Mouse (Mus musculus) CH12.LX (cell line): ENCODE data around the gene Pcgf6. TPM values are rescaled to one million over a fixed set of nuclear protein-coding genes. Genes with fewer than 3 reads are reported as not detected.

Experiments used
- DNase-seq: peaks from one replicate; pipeline ENCODE4 v3.0.0-alpha.2; 2013; ENCODE audit errors: extremely low read depth
- H3K27ac ChIP-seq: 2 replicates; pipeline ENCODE4 v1.5.1; 2012; ENCODE audit warnings: low read depth, mild to moderate bottlenecking, control low read depth, moderate library complexity; ENCODE audit not compliant: insufficient read depth
- H3K27me3 ChIP-seq: replicated peaks from 2 replicates; pipeline ENCODE3; 2012; ENCODE audit warnings: inconsistent platforms
- H3K36me3 ChIP-seq, 2 experiments: replicated peaks in 1 of 2; 2 replicates each; pipeline versions ENCODE3 to v1.6.1; 2012; ENCODE audit warnings: inconsistent platforms in 1 of 2, low read length in 1 of 2, mild to moderate bottlenecking in 1 of 2, mixed read lengths in 1 of 2, moderate library complexity in 1 of 2; ENCODE audit not compliant: control insufficient read depth in 1 of 2, insufficient read depth in 1 of 2
- H3K4me1 ChIP-seq, 2 experiments: 2 replicates each; pipeline ENCODE4 v1.6.1; 2012; ENCODE audit warnings: inconsistent platforms in 1 of 2, moderate library complexity in 1 of 2; ENCODE audit not compliant: insufficient read depth in 2 of 2, control insufficient read depth in 1 of 2
- H3K4me2 ChIP-seq: 2 replicates; pipeline ENCODE4 v1.6.1; 2012; ENCODE audit warnings: low read depth, mild to moderate bottlenecking, control low read depth; ENCODE audit not compliant: poor library complexity, insufficient read depth, severe bottlenecking
- H3K4me3 ChIP-seq, 3 experiments: fragments of 150-350 bp in 1 of 3; sonication (generic) in 1 of 3; replicated peaks in 1 of 3; 2 replicates each; pipeline versions ENCODE3 to v1.5.1; 2011 to 2012; ENCODE audit warnings: low read depth in 2 of 3, low read length in 2 of 3, mild to moderate bottlenecking in 2 of 3, moderate library complexity in 2 of 3, control low read depth in 1 of 3, improper control_type of control experiment in 1 of 3, inconsistent platforms in 1 of 3, mixed read lengths in 1 of 3; ENCODE audit not compliant: poor library complexity in 1 of 3
- H3K79me2 ChIP-seq: replicated peaks from 2 replicates; pipeline ENCODE4 v1.6.1; 2012; ENCODE audit warnings: mild to moderate bottlenecking, moderate library complexity; ENCODE audit not compliant: control insufficient read depth, poor library complexity, insufficient read depth, severe bottlenecking; ENCODE audit errors: extremely low read depth
- H3K9ac ChIP-seq: 2 replicates; pipeline ENCODE4 v1.6.1; 2012; ENCODE audit warnings: low read depth, mild to moderate bottlenecking, control low read depth, moderate library complexity; ENCODE audit not compliant: insufficient read depth
- H3K9me3 ChIP-seq: replicated peaks from 2 replicates; pipeline ENCODE3; 2012; ENCODE audit warnings: low read length, inconsistent platforms, mixed read lengths
- CHD1 ChIP-seq: IDR thresholded peaks from 2 replicates; pipeline ENCODE4 v1.6.1; 2012; ENCODE audit warnings: low read depth, low read length, improper control_type of control experiment, inconsistent platforms
- CHD2 ChIP-seq: IDR thresholded peaks from 2 replicates; pipeline ENCODE4 v1.6.1; 2011; ENCODE audit warnings: low read length, improper control_type of control experiment
- GABPA ChIP-seq: IDR thresholded peaks from 2 replicates; pipeline ENCODE4 v1.6.1; 2012; ENCODE audit warnings: low read depth, low read length, improper control_type of control experiment, inconsistent platforms; ENCODE audit not compliant: insufficient replicate concordance
- HCFC1 ChIP-seq: IDR thresholded peaks from 2 replicates; pipeline ENCODE4 v1.6.1; 2012; ENCODE audit warnings: low read depth, mild to moderate bottlenecking, inconsistent platforms, low read length, improper control_type of control experiment
- JUND ChIP-seq: conservative IDR thresholded peaks from 2 replicates; pipeline ENCODE4 v1.6.1; 2011; ENCODE audit warnings: low read depth, low read length, improper control_type of control experiment
- KAT2A ChIP-seq: IDR thresholded peaks from 2 replicates; pipeline ENCODE4 v1.6.1; 2012; ENCODE audit warnings: low read length, improper control_type of control experiment, inconsistent platforms; ENCODE audit not compliant: insufficient replicate concordance
- MEF2A ChIP-seq: IDR thresholded peaks from 2 replicates; pipeline ENCODE4 v1.6.1; 2014; ENCODE audit warnings: low read depth, mild to moderate bottlenecking, inconsistent platforms, low read length, improper control_type of control experiment, borderline replicate concordance
- MXI1 ChIP-seq: IDR thresholded peaks from 2 replicates; pipeline ENCODE4 v1.6.1; 2011; ENCODE audit warnings: mild to moderate bottlenecking, low read depth, low read length, improper control_type of control experiment
- PAX5 ChIP-seq: IDR thresholded peaks from 2 replicates; pipeline ENCODE4 v1.6.1; 2012; ENCODE audit warnings: low read length, inconsistent platforms, mixed read lengths
- RCOR1 ChIP-seq: conservative IDR thresholded peaks from 2 replicates; pipeline ENCODE4 v1.6.1; 2012; ENCODE audit warnings: low read depth, mild to moderate bottlenecking, inconsistent platforms, low read length, improper control_type of control experiment
- TCF12 ChIP-seq: IDR thresholded peaks from 2 replicates; pipeline ENCODE4 v1.6.1; 2014; ENCODE audit warnings: low read depth, mild to moderate bottlenecking, inconsistent platforms, low read length, improper control_type of control experiment
- USF1 ChIP-seq: IDR thresholded peaks from 2 replicates; pipeline ENCODE4 v1.6.1; 2014; ENCODE audit warnings: low read depth, mild to moderate bottlenecking, inconsistent platforms, low read length, improper control_type of control experiment
- USF2 ChIP-seq: conservative IDR thresholded peaks from 2 replicates; pipeline ENCODE4 v1.6.1; 2011; ENCODE audit warnings: low read depth, low read length, improper control_type of control experiment
- ZC3H11A ChIP-seq: IDR thresholded peaks from 2 replicates; pipeline ENCODE4 v1.6.1; 2012; ENCODE audit warnings: low read depth, mild to moderate bottlenecking, inconsistent platforms, low read length, improper control_type of control experiment
- ZKSCAN1 ChIP-seq: IDR thresholded peaks from 2 replicates; pipeline ENCODE4 v1.6.1; 2012; ENCODE audit warnings: low read depth, inconsistent platforms, low read length, improper control_type of control experiment, borderline replicate concordance
- dilution Hi-C: fragments of 300-500 bp; cut with MboI; formaldehyde crosslinking; loops from 2 replicates; pipeline ENCODE4 v1.14.3; 2020; ENCODE audit warnings: low sequenced_read_pairs; ENCODE audit not compliant: extremely low pct_unique_long_range_greater_than_20kb, extremely low pct_ligation_motif_present
- in situ Hi-C: fragments of 300-500 bp; cut with MboI; formaldehyde crosslinking; loops from 3 replicates; pipeline ENCODE4 v1.14.3; 2019; ENCODE audit warnings: low sequenced_read_pairs, low pct_ligation_motif_present, low pct_unique_long_range_greater_than_20kb, mixed read lengths
- polyA plus RNA-seq: library from polyadenylated mRNA; unstranded; fragments of >175 nt; gene quantifications from 2 replicates; pipeline ENCODE4 v1.2.1, GENCODE M21; 2012; ENCODE audit warnings: low read depth; ENCODE audit not compliant: insufficient read length
- total RNA-seq, 2 experiments: library from RNA; depleted of rRNA; stranded (reverse); fragments of 300-350 nt in 1 of 2; fragments of >200 nt in 1 of 2; gene quantifications; 2 replicates each; pipeline ENCODE4 v1.2.3; 2012 to 2014

Pcgf6 gene
- total and polyA plus RNA-seq, 3 experiments = 17.3 to 43.8 (median 39.7) TPM

GRCm38 (mm10) chr19:47009420-47009819, 41.3 kb downstream of the Pcgf6 start:
- dilution Hi-C loops = no loop called here
- Histone ChIP-seq H3K4me3 (no peak overlapping the region), H3K27ac (no peak overlapping the region), H3K4me2 (no peak overlapping the region), H3K79me2 (no peaks in the 10 kb centered on the region), H3K9me3 (peaks cover 5% of the 10 kb centered on the region), H3K4me1 (peaks cover 5 to 10% of the 10 kb centered on the region in 2 experiments; a peak in 3 of 4 replicates), H3K27me3 (no peaks in the 10 kb centered on the region), H3K36me3 (no peaks in the 10 kb centered on the region), H3K9ac (no peak overlapping the region)
- TF ChIP-seq MEF2A = no peak
- no peak for TF ChIP-seq ZC3H11A
- no peak for TF ChIP-seq RCOR1
- no peak for TF ChIP-seq CHD2
- no peak for TF ChIP-seq USF2
- TF ChIP-seq CHD1 = no peak
- no peak for TF ChIP-seq PAX5
- no peak for TF ChIP-seq JUND
- TF ChIP-seq KAT2A = no peak
- TF ChIP-seq ZKSCAN1 = no peak
- no peak for TF ChIP-seq USF1
- no peak for TF ChIP-seq MXI1
- no peak for TF ChIP-seq HCFC1
- TF ChIP-seq GABPA = no peak
- TF ChIP-seq TCF12 = no peak
- DNase-seq = no peak
- in situ Hi-C loops = no loop called here

- Histone ChIP-seq H3K9me3 (no peaks in the 10 kb centered on the region), H3K9ac (no peak overlapping the region), H3K4me1 (peaks cover 12 to 14% of the 10 kb centered on the region in 2 experiments), H3K79me2 (no peaks in the 10 kb centered on the region), H3K4me3 (no peak overlapping the region), H3K27me3 (no peaks in the 10 kb centered on the region), H3K36me3 (no peaks in the 10 kb centered on the region), H3K27ac (no peak overlapping the region), H3K4me2 (peak overlapping the region; percentile 29; the same call in 1 of the 2 replicates)
- TF ChIP-seq PAX5 = no peak
- dilution Hi-C loops (no loop called here), in situ Hi-C loops (no loop called here)
- DNase-seq = no peak
Observed at GRCm38 (mm10) chr19:47006321-47006720, 44.4 kb downstream of the Pcgf6 start.

- in situ Hi-C loops = no loop called here
- H3K4me2 ChIP-seq = no peak overlapping the region
- H3K79me2 ChIP-seq = no peaks in the 10 kb centered on the region
- H3K4me3 ChIP-seq = no peak overlapping the region
- H3K9ac ChIP-seq = no peak overlapping the region
- H3K36me3 ChIP-seq = no peaks in the 10 kb centered on the region
- no peak for DNase-seq
- TF ChIP-seq CHD1 = no peak
- dilution Hi-C loops = no loop called here
- peaks cover 12 to 14% of the 10 kb centered on the region in 2 experiments for H3K4me1 ChIP-seq
- no peaks in the 10 kb centered on the region for H3K27me3 ChIP-seq
- no peaks in the 10 kb centered on the region for H3K9me3 ChIP-seq
- H3K27ac ChIP-seq = no peak overlapping the region
Observed at GRCm38 (mm10) chr19:47005873-47006272, 44.8 kb downstream of the Pcgf6 start.
